In genomic region chr1:153653674-153654073, GRCm38 (mm10) we compare ENCODE assay signal across 11 mouse cellular contexts. TPM values are rescaled to one million over a fixed set of nuclear protein-coding genes. Genes with fewer than 3 reads are reported as not detected.
DNase-seq lines count a peak whose midpoint lies in the region; ATAC-seq and TF ChIP-seq lines count a peak whose summit lies in the region.
"Had no signal": no experiment of that assay in that cellular context is flagged by ENCODE, and none has a peak within 500 bp of the region (broad histone marks: within the 10 kb centered on the region; RNA-seq: fewer than 3 reads in every experiment).

No protein-coding gene starts in this region.

- H3K27me3 ChIP-seq in heart, embryonic 13.5 days (replicated peaks): peaks cover 64% of the 10 kb centered on the region
- H3K27me3 ChIP-seq in forebrain, embryonic 16.5 days (replicated peaks; ENCODE audit: control insufficient read depth, insufficient read depth, low read length): no peaks in the 10 kb centered on the region
- peaks cover 19% of the 10 kb centered on the region for H3K27me3 ChIP-seq in midbrain, embryonic 12.5 days

- no peak for TF ChIP-seq CTCF in brain, embryonic 14.5 days (IDR thresholded peaks at IDR 0.05; ENCODE audit: borderline replicate concordance, extremely low read depth, insufficient read depth, insufficient read length)

- no peak for ATAC-seq in heart, embryonic 13.5 days (ENCODE audit: extremely low read depth, insufficient number of reproducible peaks, low FRiP score, low TSS enrichment)
- ATAC-seq in forebrain, embryonic 16.5 days: no peak
- ATAC-seq in midbrain, embryonic 12.5 days (ENCODE audit: low FRiP score, low read depth): no peak
- no peak for ATAC-seq in activated CD4-positive, CD25-positive, alpha-beta regulatory T cell, adult 4 months

- H3K36me3 ChIP-seq in heart, embryonic 13.5 days: no peaks in the 10 kb centered on the region
- H3K36me3 ChIP-seq in forebrain, embryonic 16.5 days (ENCODE audit: control insufficient read depth, insufficient read depth): no peaks in the 10 kb centered on the region
- H3K36me3 ChIP-seq in midbrain, embryonic 12.5 days: no peaks in the 10 kb centered on the region

- TF ChIP-seq POLR2A in brain, embryonic 14.5 days (IDR thresholded peaks at IDR 0.05; ENCODE audit: borderline replicate concordance, extremely low read depth, insufficient read depth, insufficient read length, poor library complexity, severe bottlenecking): no peak

- peak overlapping the region; percentile 51 for H3K4me3 ChIP-seq in heart, embryonic 13.5 days
- peak overlapping the region; percentile 48 for H3K4me3 ChIP-seq in forebrain, embryonic 16.5 days (replicated peaks; ENCODE audit: low read length)
- peak overlapping the region; percentile 51 for H3K4me3 ChIP-seq in midbrain, embryonic 12.5 days
- H3K4me3 ChIP-seq: erythroblast, embryonic 14.5 days had no signal

- H3K4me2 ChIP-seq in heart, embryonic 13.5 days: peak overlapping the region; percentile 83
- H3K4me2 ChIP-seq in forebrain, embryonic 16.5 days (ENCODE audit: low read length): peak overlapping the region; percentile 74
- H3K4me2 ChIP-seq in midbrain, embryonic 12.5 days (replicated peaks): peak overlapping the region; percentile 75

- DNase-seq in heart, adult 9 months (ENCODE audit: low spot score in 2 of 2): no peak
- DNase-seq in brain, embryonic 14.5 days (ENCODE audit: low read depth): peak; percentile 52
- no peak for DNase-seq in spleen, postnatal 10 days (ENCODE audit: low spot score in 2 of 2)
- DNase-seq in layer of hippocampus, postnatal 36 days: no peak
- DNase-seq: adrenal gland, adult 2 months; kidney, adult 9 months had no signal

- no peak overlapping the region for H3K27ac ChIP-seq in heart, embryonic 13.5 days (replicated peaks)
- H3K27ac ChIP-seq in forebrain, embryonic 16.5 days (ENCODE audit: low read length): no peak overlapping the region
- peak overlapping the region; percentile 78 for H3K27ac ChIP-seq in midbrain, embryonic 12.5 days (replicated peaks)

- 11% methylated on average over 5 of the region's 5 CpGs for WGBS in heart, embryonic 13.5 days
- WGBS in forebrain, embryonic 16.5 days: 8% methylated on average over 5 of the region's 5 CpGs
- under 1% methylated on average over 5 of the region's 5 CpGs for WGBS in midbrain, embryonic 12.5 days

- no peaks in the 10 kb centered on the region for H3K9me3 ChIP-seq in heart, embryonic 13.5 days
- no peaks in the 10 kb centered on the region for H3K9me3 ChIP-seq in forebrain, embryonic 16.5 days (ENCODE audit: control insufficient read depth, low read length)
- H3K9me3 ChIP-seq in midbrain, embryonic 12.5 days: no peaks in the 10 kb centered on the region

- peaks cover 19% of the 10 kb centered on the region for H3K4me1 ChIP-seq in heart, embryonic 13.5 days
- H3K4me1 ChIP-seq in forebrain, embryonic 16.5 days (replicated peaks; ENCODE audit: control insufficient read depth, insufficient read depth, low read length): peaks cover 14% of the 10 kb centered on the region
- peaks cover 45% of the 10 kb centered on the region for H3K4me1 ChIP-seq in midbrain, embryonic 12.5 days

- peak overlapping the region; percentile 76 for H3K9ac ChIP-seq in heart, embryonic 13.5 days
- H3K9ac ChIP-seq in forebrain, embryonic 16.5 days (replicated peaks; ENCODE audit: low read depth, low read length): peak overlapping the region; percentile 65
- H3K9ac ChIP-seq in midbrain, embryonic 12.5 days (replicated peaks): peak overlapping the region; percentile 57

RNA-seq across cellular contexts. Expression of gene Rgs8, which starts 0.8 kb away (rescaled TPM):
- polyA plus RNA-seq in heart, embryonic 13.5 days (2015; fragmentation: Nextera tagmentation; extraction: Ambion mirVana): 0.56 and 0.60 TPM in 2 replicates
- polyA plus RNA-seq in brain, embryonic 14.5 days (2012; rRNA removed): 31.1 and 46.2 TPM in 2 replicates
- polyA plus RNA-seq in forebrain, embryonic 16.5 days (2015; fragmentation: Nextera tagmentation; extraction: Ambion mirVana): 16.1 and 22.4 TPM in 2 replicates
- polyA plus RNA-seq in midbrain, embryonic 12.5 days (2016; fragmentation: Nextera tagmentation; extraction: Ambion mirVana): 24.5 and 26.4 TPM in 2 replicates
- polyA plus RNA-seq in activated CD4-positive, CD25-positive, alpha-beta regulatory T cell, adult 4 months (2017; shearing (Covaris generic)): under 1 TPM in 1 of 2 experiments, not detected in 1; 0.09 TPM
- total RNA-seq in layer of hippocampus, postnatal 36 days (2021): 10 to 100 TPM; 76.1 to 76.4 TPM
- polyA plus RNA-seq: erythroblast, embryonic 14.5 days had no signal

Comparison
In these comparisons a context has a peak if more than half of its experiments do, and no peak if none do; other contexts are left out.
1. RNA of gene Rgs8, which starts 0.8 kb away (polyA plus RNA-seq): 31.1 to 46.2 TPM in brain, embryonic 14.5 days, 24.5 to 26.4 TPM in midbrain, embryonic 12.5 days and 16.1 to 22.4 TPM in forebrain, embryonic 16.5 days; 0.56 to 0.60 TPM in heart, embryonic 13.5 days and 0.09 TPM in activated CD4-positive, CD25-positive, alpha-beta regulatory T cell, adult 4 months; every median in the first group is over 10 times any median in the second.
2. Peak in every context shown above with its lines, with median percentiles within 50 percentile points of each other: H3K4me2 ChIP-seq, H3K4me3 ChIP-seq and H3K9ac ChIP-seq.